Mouse (Mus musculus) c-Kit-positive CD71-positive TER-119-positive erythroid progenitor cells, embryonic 14.5 days (primary cell): ENCODE results near the gene Aven.

ENCODE experiments used
- DNase-seq: peaks from one replicate; pipeline ENCODE4 v3.0.0-alpha.2; 2013; ENCODE audit warnings: low spot score

Aven gene

DNA sequence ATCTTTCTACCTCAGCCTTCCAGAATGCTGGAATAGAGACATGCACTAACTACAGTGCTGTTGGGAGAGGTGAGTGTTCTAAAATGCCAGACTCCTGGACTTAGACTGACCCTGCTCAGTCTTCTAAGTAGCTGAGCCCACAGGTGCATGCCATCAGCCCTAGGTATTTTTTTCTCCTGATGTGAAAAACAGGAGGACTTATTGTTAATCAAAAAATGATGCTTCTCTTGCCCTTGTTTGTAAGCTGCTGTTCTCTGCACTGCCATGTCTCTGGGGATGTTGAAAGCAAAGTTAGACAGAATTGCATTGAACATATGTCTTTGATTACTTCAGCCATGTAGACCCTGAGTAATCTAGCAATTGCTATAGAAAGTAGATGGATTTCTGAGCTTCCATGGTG is 64.7 kb downstream of the Aven start:
- DNase-seq = no peak

DNA sequence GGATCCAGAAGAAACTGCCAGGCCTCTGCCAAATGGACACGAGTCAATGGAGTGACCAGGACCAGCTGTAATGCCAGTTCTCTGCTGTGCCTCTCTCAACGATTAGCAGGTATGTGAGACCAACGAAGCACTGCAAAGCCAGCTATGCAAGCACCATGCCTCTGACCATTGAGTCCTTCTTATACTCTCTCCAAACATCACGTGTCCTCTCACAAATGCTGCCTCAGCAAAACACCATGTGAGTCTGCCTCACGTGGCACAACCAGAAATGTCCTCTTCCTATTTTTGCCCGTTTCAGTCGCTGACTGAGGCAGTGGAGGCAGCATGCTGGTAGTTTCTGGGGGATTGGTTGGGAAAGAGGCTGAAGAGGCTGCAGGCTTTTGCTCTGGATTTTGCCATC is 68.8 kb downstream of the Aven start:
- no peak for DNase-seq

DNA sequence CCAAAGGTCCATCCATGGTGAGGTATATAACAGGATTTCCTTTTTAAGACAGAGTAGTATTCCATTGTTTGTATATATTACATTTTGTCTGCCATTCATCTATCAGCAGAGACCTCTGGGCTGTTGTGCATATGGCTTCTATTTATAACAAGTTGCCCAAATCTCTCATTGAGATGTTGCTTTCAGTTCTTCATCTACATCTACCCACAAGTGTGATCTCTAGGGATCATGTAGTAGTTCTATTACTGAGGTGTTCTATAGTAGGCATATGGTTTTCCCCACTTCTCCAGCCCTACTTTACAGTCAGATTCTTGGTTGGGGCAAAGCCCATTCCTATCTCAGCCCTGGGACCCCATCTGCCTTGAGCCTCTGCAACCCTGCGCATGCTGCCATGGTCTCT is 72.3 kb downstream of the Aven start:
- no peak for DNase-seq

DNA sequence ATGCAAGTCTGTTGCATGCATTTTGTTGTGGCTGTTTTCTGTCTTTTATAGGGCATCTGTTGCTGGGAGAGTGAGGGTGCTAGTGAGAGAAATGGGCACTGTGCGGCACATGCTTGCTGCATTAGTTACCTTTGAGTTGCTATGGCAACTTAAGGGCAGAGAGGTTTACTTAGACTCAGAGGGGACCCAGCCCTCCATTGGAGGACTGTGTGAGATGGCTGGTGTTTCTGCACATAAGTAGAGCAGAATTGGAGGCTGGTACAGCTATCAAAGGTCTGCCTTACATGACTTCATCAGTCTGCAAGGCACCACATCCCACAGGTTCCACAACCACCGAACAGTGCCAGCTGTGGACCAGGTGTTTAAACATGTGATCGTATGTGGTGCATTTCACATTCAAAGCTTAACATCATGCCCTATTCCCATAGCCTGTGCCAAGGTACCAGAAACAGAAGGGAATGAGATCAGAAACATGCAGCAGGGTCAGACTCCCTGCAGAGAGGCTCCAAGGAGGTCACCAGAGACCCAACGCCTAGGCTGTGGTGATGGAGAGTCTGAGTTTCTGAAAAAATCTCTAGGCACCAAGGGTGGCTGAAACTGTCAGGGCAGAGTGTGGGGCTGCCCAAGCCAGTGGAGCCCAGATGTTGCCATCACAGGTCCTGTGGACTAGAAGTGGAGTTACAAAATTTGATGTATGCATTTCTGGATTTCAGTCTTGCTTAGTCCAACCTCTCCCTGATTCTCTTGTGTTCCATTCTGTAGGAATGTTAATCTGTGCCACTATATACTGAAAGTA is 73.7 kb downstream of the Aven start:
- no peak for DNase-seq

DNA sequence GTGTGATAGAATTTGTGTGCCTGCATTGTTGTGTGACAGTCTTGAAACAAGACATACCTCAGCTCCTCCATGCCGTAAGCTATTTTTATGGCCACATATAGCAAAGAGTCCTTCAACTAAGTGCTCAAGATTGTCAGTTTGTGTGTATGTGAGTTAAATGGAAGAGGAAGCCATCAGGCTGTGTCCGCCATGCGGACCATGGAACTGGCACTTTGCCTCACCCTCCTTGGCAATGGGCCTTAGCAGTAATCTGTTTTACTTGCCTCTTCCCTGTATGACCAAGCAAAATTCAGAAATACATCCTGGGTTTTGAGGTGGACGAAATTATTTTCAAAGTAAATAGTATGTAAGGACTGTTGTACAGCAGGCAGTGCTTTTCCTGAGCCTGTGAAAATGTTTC is 75.0 kb downstream of the Aven start:
- no peak for DNase-seq

DNA sequence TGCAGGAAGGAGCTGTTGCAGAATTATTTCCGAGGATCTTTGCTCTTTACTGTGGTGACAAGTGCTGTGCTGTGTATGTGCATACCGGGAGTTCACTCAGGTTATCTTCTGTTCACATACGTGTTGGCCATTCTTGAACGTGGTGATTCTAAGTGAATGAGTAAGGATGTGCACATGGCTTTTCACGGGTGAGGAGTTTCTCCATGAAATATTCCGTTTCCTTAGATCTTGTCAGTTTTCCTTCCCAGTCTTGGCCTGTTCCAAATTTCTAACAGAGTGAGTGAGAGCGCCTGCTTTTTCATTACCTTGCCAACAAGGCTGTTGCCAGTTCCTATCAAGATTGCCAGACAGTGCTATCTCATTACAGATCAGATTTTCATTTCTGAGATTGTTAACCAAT is 98.2 kb downstream of the Aven start:
- DNase-seq = no peak

DNA sequence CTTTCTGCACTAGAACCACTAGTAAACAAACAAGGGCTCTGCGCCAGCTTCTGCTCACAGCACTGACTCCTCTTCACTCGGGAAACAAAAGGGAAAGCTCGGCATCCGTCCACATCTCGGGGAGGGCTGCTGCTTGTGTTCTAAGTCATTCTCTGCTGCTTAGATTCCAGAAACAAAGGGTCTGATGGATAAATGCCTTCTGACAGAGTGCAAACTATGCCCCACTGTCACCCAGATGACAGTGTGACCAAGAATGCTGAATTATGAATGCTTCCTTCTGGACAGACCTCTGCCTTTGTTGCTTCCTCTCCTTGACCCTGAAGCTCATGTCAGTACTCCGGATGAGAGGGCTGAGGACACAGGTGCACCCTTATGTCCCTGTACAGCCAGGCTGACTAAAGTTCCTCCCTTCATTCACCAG is 98.7 kb downstream of the Aven start:
- DNase-seq = no peak

DNA sequence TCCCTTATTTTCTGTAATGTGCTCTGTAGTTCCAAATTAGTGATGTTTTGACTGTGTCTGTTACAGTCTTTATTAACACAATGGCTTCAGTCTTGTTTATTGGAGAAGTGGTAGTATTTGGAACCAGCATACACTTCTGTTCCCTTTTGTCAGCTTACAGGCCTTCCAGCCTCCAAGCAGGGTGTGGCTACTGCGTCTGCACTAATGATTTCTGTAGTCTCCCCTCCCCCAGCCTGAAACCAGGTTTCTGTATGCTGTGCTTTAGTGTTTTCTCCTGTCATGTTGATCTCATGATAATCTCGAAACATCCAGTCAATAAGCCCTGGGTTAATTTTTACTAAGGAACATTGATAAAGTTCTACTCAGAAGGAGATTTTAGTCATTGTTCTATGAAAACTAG is 100.6 kb downstream of the Aven start:
- no peak for DNase-seq

DNA sequence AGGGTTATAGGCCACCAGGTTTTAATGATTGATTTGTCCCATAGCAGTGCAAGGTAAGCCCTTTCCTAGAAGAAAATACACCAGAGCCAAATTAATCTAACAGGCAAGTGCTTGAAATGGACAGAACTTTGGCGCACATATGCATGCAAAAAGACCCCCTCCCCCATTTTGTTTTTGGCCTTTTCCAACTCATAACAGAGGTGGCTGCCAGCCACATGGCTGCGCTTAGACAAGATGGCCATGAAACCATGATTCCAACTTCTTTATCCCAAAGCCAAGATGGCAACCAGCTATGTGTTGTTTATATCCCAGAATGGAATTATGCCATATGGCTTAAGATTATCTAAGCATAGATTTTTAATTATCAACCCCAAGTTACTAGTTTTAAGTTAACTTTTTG is 101.0 kb downstream of the Aven start:
- DNase-seq = no peak

DNA sequence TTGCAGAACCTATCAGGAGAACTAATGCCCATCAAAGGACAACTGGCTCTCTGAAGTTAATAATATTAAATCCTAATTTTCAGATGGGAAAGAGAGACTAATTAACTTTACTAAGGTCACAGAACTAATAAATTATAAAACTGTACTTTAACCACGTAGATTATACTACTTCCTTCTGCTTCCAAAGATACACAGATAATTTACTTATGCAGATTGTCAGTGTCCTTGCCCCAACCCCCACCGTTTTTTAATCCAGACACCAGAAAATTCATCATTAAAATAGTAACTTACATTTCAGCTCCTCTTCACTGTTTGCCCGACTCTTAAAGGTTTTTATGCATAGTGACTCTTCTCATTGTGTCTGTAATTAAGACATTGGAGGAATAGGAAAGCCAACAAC is 103.0 kb downstream of the Aven start:
- no peak for DNase-seq

DNA sequence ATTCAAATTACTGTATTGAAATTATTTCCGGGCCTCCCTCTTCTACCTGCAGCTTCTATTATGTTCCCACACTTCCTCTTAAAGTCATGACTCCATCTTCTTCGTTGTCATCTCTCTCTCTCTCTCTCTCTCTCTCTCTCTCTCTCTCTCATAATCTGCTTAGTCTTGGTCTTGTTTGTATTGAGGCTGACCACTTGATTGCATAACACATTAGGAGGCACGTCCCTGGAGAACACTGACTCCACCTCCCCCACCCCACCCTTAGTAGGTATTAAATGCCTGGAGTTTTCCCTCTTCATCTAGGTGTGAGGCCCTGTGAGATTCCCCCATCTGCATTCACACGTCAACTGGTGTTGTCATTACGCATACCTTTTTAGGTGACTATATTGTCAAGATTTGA is 103.7 kb downstream of the Aven start:
- no peak for DNase-seq

DNA sequence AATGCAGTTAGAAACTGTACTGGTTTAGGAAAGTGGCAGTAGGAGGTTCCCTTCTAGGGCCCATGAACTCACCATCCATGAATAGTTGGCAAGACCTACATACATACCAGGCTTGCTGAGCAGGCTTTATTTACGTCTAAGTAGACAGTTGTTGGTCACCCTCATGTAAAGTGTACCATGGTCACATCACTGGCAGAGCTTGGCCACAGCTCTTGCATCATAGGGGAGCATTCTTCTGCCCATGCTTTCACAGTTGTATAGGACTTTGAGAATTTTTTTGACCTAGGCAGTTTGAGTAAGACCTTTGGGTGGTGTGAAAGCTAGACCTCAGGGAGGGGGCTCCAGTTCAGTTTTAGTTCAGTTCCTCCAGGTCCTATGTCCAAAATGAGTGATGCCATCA is 104.3 kb downstream of the Aven start:
- DNase-seq = no peak

DNA sequence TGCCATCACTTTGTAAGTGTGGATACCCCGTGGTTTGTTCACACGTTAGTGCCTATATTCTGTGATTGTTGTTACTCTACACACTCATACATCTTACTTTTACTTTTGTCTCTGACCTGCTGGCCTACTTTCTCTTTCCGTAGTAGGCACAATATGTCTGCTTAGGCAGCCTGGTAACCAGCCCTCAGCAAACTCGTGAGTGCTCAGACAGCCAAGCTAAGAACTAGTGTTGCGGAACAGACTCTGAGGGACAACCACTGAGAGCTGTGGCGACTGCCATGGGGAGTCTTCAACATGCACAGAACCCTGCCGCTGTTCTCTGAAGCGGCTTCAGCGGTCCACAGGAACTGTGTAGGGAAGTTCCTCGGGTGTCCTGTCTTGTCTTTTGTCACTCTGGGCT is 107.5 kb downstream of the Aven start:
- no peak for DNase-seq

DNA sequence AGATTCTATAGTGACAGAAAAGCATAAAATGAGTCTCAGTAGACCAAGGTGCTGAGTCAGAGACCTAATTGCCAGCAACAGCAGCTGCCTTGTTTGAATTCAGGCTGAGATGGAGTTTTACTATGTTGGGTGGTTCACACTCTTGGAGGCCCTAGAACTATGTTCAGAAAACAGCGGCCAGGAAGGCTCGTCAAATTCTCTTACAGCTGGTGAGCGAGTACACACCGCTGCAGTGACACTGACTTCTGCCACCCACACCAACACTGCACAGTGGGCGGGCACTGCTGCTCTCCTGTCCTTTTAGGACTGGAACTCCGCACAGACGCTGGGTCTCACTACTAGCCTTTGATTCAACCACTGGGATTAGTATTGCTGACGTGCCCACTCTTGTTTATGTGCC is 109.7 kb downstream of the Aven start:
- no peak for DNase-seq

DNA sequence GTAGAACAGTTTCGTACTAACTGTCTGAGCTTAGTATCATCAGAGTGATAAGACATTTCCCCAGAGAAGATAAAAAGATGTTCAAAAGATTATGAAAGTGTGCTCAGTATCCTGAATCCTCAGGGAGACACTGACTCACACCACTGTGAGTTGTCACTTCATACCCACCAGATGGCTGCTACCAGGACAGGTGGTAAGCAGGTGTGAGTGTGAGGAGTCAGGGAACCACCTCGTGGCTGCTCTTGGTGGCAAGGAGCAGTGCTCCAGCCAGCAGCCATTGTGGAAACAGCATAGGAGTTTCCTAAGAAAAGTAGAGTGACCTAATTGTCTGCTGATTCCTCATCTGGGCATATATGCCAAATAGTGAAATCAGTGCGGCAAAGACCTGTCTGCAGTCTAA is 113.8 kb downstream of the Aven start:
- DNase-seq = no peak

DNA sequence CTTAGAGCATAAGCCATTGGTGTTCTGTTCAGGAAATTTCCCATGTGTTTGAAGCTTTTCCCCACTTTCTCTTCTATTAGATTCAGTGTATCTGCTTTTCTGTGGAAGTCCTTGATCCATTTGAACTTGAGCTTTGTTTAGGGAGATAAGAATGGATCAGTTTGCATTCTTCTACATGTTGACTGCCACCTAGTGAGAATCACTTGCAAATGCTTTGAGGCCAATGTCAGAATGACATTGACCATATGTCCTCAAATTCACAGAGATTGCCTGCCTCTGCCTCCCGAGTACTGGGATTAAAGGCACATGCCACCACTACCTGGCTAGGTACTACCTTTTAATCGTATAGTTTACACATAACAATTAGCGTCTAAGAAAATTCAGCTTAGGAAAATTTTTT is 119.9 kb downstream of the Aven start:
- DNase-seq = no peak

DNA sequence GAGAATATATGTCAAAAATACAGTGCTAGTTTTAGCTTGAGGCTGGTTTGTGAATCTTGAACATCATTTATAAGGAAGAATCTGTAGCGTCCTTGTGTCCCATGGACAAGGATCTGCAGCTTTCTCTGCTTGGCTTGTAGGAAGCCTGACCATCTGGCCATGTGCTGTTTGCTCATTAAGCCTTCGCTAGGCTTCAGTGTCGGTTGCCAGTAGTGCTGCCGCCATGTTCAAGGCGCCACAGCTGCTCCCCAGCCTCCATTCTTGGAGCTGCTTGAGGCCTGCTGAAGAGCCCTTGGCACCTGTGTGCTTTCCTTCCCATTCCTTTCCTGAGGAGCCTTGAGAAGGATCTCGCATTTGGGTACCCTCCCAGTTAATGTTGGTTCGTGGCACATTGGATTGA is 121.6 kb downstream of the Aven start:
- DNase-seq = no peak

DNA sequence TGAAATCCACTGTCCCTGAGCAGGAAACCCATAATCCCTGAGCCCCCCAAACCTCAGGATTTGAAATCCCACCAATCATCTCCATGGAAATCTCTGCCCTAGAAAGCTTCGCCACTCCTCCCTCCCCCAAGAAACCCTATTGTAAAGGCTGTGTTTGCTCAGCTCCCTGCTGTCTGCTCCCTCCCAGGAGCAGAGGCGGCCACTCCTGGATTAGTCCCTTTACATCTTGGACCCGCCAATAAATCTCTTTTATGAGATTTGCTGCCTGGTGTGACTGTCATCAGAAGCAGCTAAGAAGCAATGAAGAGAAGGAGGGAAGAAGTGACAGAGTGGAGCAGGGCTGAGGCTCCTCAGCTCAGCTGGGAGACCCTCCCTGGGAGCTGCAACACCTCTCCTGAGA is 124.4 kb downstream of the Aven start:
- no peak for DNase-seq

DNA sequence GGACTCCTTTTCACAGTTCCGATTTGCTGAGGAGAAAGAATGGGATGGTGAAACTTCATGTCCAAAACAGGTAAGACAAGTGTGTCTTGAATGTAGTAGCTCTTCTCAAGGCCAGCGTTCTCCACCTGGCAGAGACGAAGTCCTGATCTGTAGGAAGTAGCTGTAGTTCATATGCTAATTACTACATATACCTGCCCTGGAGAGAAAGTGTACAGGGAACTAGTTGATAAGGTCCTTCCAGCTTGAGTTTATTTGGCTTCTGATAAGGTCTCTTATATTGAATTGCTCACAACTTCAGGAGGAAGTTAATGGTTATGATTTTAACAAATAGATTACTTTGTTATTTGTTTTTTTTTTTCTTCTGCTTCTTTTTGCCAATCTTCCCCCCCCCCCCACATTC is 132.4 kb downstream of the Aven start:
- no peak for DNase-seq

DNA sequence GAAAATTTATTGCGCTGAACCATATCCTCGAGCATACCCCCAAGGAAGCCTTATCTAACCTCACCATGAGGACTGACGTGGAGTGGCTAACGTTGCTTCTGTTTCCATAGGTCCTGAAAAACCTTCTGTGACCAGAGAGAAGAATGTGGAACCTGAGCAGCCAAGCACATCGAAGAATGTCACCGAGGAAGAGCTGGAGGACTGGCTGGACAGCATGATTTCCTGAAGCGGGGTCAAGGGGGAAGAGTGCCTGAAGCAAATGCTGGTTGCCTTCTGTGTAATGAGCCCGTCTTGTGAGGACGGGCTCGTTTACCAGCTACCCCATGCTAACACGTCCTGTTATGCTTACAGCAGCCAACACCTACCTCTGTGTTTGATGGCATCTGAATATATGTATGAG is 137.9 kb downstream of the Aven start:
- DNase-seq = no peak

DNA sequence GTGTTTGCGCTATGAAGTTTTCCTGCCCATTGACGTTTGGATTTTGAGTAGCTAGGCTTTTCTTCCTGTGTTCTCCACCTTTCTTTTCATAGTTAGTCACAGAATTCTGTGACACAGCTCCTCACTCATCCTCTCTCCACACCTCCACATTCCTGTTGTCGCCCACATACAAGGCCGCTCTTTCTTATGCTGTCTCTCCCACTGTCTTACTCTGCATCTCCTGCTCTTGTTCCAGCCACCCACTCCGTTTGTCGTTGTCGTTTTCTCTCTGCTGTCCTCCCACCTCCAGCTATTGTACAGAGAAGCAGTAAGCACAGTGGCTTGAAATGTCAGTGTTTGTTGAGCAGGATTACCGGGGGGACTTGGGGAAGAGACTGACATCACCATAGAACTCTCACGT is 139.8 kb downstream of the Aven start:
- no peak for DNase-seq

DNA sequence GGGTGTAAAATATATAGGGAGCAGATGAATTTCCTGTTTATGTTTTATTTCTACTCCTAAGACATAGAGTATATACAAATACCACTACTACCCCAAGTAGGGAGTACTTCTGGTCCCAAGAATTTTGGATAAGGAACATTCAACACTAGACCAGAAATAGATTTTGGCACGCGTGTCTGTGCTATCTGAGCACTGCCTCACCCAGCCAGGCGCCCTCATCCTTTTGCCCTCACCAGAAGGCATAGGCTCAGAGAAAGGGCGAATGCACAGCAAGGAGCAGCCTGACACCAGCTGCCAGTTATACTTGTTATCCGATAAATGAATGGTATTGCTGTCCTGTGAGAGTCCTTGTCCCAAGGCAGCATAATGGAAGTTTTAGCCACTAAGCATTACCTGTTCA is 144.4 kb downstream of the Aven start:
- no peak for DNase-seq

DNA sequence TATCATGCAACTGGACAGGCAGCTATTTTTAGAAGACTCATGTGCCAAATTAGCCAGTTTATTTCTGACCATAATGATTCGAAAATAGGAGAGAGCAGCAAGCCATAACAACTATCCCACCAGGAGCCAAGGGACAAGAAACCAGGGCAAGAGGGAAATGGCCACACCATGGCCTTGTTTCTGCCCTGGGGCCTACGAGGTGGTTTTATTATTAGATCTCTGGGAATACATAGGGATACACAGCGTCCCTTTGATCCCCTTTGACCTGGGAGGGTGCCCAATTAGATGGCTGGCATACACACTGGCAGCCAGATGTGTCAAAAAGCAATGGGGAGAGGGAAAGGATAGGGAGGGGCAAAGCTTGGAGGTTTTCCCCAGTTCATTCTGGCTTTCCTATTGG is 161.1 kb downstream of the Aven start:
- no peak for DNase-seq

DNA sequence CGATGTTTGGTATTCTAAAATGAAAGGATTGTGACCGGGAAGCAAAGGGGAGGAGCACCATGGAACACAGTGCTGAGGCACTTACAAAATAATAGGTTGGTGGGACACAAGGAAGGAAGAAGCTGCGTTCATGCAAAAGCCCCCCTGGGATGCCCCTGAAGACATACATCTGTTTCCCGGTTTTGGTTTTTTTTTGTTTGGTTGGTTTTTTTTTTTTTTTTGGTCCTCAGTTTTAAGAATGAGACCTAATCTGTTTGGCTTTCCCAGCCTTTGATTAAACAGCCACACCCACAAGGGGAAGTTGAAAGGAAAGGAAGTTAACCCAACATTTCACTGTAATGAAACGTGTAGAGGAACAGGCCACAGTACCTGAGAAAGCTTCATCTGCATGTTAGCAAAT is 163.4 kb downstream of the Aven start:
- no peak for DNase-seq

DNA sequence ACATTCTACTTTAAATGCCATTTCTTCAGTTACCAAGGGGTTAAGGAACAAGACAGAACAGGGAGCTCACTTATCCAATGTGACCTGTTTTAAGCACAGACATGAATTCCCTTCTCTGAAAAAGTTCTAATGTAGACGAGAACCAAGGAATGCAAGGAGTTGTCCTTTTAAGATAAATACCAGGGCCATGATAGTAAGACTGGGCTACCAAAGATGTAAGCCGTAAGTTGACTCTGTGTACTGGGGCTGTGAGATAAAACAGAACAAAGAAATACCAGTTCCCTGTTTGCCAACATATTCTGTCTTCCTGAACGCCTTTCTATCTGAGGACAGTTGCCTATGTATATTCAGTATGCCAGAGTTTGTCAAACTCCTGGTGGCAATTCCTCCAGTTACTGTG is 176.7 kb downstream of the Aven start:
- DNase-seq = no peak
